Mouse (Mus musculus): Measurements from ENCODE around the gene Dhx40.

DNA sequence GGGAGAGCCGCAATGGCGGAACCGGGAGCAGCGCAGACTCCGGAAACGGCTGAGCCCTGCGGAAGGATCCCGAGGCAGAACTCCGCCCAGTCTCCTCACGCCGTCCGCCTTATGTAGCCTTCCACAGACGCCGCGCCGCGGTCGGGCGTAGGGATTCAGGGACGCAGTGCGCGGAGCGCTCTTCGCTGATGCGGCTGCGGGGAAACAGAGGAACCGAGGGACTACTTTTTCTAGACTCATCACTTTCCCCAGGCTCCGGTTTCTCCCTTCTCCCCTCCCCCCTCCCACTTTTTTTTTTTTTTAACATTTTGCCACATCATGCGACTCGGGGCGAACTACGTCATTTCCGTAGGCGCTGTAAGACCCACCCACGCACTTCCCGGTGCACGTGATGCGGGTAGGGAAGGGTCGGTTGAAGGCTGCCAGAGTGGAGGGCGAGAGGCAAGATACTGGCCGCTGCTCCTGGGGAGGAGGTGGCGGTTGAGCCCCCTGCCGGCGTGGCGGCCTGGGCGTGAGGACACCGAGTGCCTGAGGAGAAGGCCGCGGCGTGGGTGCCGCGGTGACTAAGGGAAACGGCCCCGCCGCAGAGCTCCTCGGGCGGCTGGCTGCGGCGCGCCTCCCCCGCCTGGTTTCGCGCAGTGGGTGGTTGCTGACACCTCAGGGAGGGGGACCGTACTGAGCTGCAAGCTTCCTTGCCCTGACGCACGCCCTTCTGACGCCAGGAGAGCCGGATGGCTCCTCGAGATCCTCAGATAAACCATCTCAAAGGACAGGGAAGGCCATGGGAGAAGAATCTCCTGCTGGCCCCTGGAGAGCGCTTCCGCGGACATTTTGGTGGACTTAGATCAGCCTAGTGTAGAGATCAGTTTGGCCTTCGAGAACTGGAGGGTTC is 49.8 kb downstream of the Dhx40 start, which contains the start of gene Cltc:
- TF ChIP-seq CTCF (IDR thresholded peaks at IDR 0.05; ENCODE audit: borderline replicate concordance, control insufficient read depth, extremely low read depth, insufficient read depth, low read length, poor library complexity) (no peak; the same call in 1 of the 2 replicates), POLR2A (IDR thresholded peaks at IDR 0.05; ENCODE audit: control insufficient read depth, extremely low read depth, insufficient read depth, low read length, poor library complexity) (peak; percentile 72)

All from thymus, adult 2 months (tissue).